Mouse (Mus musculus) thymus, postnatal 25 days (tissue): ENCODE measurements around the gene Vmn1r93.
"Not testable (repeated sequence)": the region's sequence is repeated elsewhere in the genome, so short reads cannot be mapped to it uniquely, and the experiment has no call there.

Experiments
- DNase-seq: peaks from one replicate; pipeline ENCODE4 v3.0.0; 2022

Gene Vmn1r93

GRCm38 (mm10) chr7:20138988-20139387 is at the start of gene Vmn1r93:
TSS of gene Vmn1r93 (minus strand) at chr7:20139088.
- not testable (repeated sequence) for DNase-seq

GRCm38 (mm10) chr7:20168277-20168676 is 29.4 kb upstream of the Vmn1r93 start, which contains the start of gene Vmn1r94:
TSS of gene Vmn1r94 (minus strand) at chr7:20168377.
- not testable (repeated sequence) for DNase-seq

GRCm38 (mm10) chr7:20122479-20122878 is 16.4 kb downstream of the Vmn1r93 start, which contains the start of gene Gm16442:
TSS of gene Gm16442 (minus strand) at chr7:20122579.
- not testable (repeated sequence) for DNase-seq

DNA sequence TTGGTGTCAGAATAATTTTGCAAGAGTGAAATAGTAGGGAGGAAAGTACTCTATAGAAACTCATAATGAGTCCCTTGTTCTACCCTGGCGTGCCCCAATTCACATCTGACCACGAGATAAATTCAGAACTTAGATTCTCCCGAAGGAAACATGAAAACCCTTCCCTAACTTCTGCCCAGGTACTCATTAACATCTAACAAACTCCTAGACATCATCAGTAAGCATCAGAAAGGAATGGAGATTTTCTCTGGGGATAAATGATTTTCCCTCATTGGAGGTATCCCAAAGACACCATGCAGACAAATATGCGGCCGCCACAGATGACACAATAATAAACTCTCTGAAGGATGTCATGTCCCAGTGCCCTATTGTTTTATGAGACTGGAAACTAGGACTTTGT is 39.5 kb downstream of the Vmn1r93 start, which contains the start of gene Vmn1r91:
Vmn1r91 (plus strand) TSS at position 301 of the 400 bp plus-strand sequence.
- not testable (repeated sequence) for DNase-seq
